Mouse (Mus musculus): Measurements from ENCODE around the gene G3bp1.
A peak's percentile ranks its signal among the peaks of the same experiment; 100 is the strongest.

The G3bp1 gene

GRCm38 (mm10) chr11:55464707-55465106, 4.8 kb upstream of the G3bp1 start:
- no peak for DNase-seq (ENCODE audit: low spot score)

- no peak for DNase-seq (ENCODE audit: low spot score)
These were observed 4.3 kb upstream of the G3bp1 start for GRCm38 (mm10) chr11:55465177-55465576.

- DNase-seq (ENCODE audit: low spot score), result peak; percentile 33
These were observed 1.5 kb upstream of the G3bp1 start for GRCm38 (mm10) chr11:55468012-55468411.

GRCm38 (mm10) chr11:55468611-55469047, 856 bp upstream of the G3bp1 start:
- peak; percentile 36 for DNase-seq (ENCODE audit: low spot score)

- DNase-seq (ENCODE audit: low spot score), result no peak
These were observed 622 bp downstream of the G3bp1 start for GRCm38 (mm10) chr11:55469923-55470691.

- DNase-seq (ENCODE audit: low spot score), result no peak
These were observed 1.3 kb downstream of the G3bp1 start for GRCm38 (mm10) chr11:55470761-55471160.

- no peak for DNase-seq (ENCODE audit: low spot score)
These were observed 2.0 kb downstream of the G3bp1 start for GRCm38 (mm10) chr11:55471467-55471866.

GRCm38 (mm10) chr11:55473219-55473618, 3.7 kb downstream of the G3bp1 start:
- no peak for DNase-seq (ENCODE audit: low spot score)

GRCm38 (mm10) chr11:55485443-55485842, 16.0 kb downstream of the G3bp1 start:
- no peak for DNase-seq (ENCODE audit: low spot score)

- no peak for DNase-seq (ENCODE audit: low spot score)
These were observed 26.7 kb downstream of the G3bp1 start for GRCm38 (mm10) chr11:55496158-55496557.

GRCm38 (mm10) chr11:55497885-55498284, 28.4 kb downstream of the G3bp1 start:
- DNase-seq (ENCODE audit: low spot score), result peak; percentile 39

GRCm38 (mm10) chr11:55501955-55502531, 32.6 kb downstream of the G3bp1 start:
- DNase-seq (ENCODE audit: low spot score), result no peak

GRCm38 (mm10) chr11:55502886-55503285, 33.4 kb downstream of the G3bp1 start:
- no peak for DNase-seq (ENCODE audit: low spot score)

- DNase-seq (ENCODE audit: low spot score), result no peak
These were observed 36.0 kb downstream of the G3bp1 start for GRCm38 (mm10) chr11:55505485-55505884.

GRCm38 (mm10) chr11:55511374-55511773, 41.9 kb downstream of the G3bp1 start:
- no peak for DNase-seq (ENCODE audit: low spot score)

GRCm38 (mm10) chr11:55517666-55518065, 48.2 kb downstream of the G3bp1 start:
- DNase-seq (ENCODE audit: low spot score), result no peak

- DNase-seq (ENCODE audit: low spot score), result peak; percentile 57
These were observed 49.6 kb downstream of the G3bp1 start for GRCm38 (mm10) chr11:55518806-55519674.

GRCm38 (mm10) chr11:55530741-55531140, 61.3 kb downstream of the G3bp1 start:
- DNase-seq (ENCODE audit: low spot score), result no peak

GRCm38 (mm10) chr11:55533378-55533777, 63.9 kb downstream of the G3bp1 start:
- no peak for DNase-seq (ENCODE audit: low spot score)

GRCm38 (mm10) chr11:55534766-55535165, 65.3 kb downstream of the G3bp1 start:
- DNase-seq (ENCODE audit: low spot score), result no peak

GRCm38 (mm10) chr11:55542128-55542527, 72.6 kb downstream of the G3bp1 start:
- no peak for DNase-seq (ENCODE audit: low spot score)

- no peak for DNase-seq (ENCODE audit: low spot score)
These were observed 73.2 kb downstream of the G3bp1 start for GRCm38 (mm10) chr11:55542671-55543070.

GRCm38 (mm10) chr11:55545690-55546089, 76.2 kb downstream of the G3bp1 start:
- DNase-seq (ENCODE audit: low spot score), result no peak
